Comparison of ENCODE assay signal across 30 mouse cellular contexts in genomic region chr1:177429067-177429466, GRCm38 (mm10). TPM values are rescaled to one million over a fixed set of nuclear protein-coding genes. Genes with fewer than 3 reads are reported as not detected.
DNase-seq lines count a peak whose midpoint lies in the region; ATAC-seq and TF ChIP-seq lines count a peak whose summit lies in the region.
"Had no signal": no experiment of that assay in that cellular context is flagged by ENCODE, and none has a peak within 500 bp of the region (broad histone marks: within the 10 kb centered on the region; RNA-seq: fewer than 3 reads in every experiment).

No protein-coding gene starts in this region.

- H3K36me3 ChIP-seq in forebrain, embryonic 14.5 days (ENCODE audit: control insufficient read depth, insufficient read depth, low read length): no peaks in the 10 kb centered on the region
- H3K36me3 ChIP-seq in forebrain, embryonic 10.5 days (replicated peaks): no peaks in the 10 kb centered on the region
- H3K36me3 ChIP-seq in forebrain, postnatal 0 days (ENCODE audit: insufficient read depth): no peaks in the 10 kb centered on the region
- no peaks in the 10 kb centered on the region for H3K36me3 ChIP-seq in forebrain, embryonic 13.5 days (ENCODE audit: poor library complexity, severe bottlenecking)
- no peaks in the 10 kb centered on the region for H3K36me3 ChIP-seq in heart, adult 2 months (ENCODE audit: control insufficient read depth, insufficient read depth, low read length)
- H3K36me3 ChIP-seq: embryonic facial prominence, embryonic 10.5 days; embryonic facial prominence, embryonic 13.5 days; G1E; heart, embryonic 12.5 days; heart, embryonic 15.5 days had no signal

- no peaks in the 10 kb centered on the region for H3K79me2 ChIP-seq in heart, adult 2 months (replicated peaks; ENCODE audit: control insufficient read depth, insufficient read depth, low read length)

- no peak for TF ChIP-seq EP300 in heart, adult 2 months (IDR thresholded peaks at IDR 0.05; ENCODE audit: insufficient read depth, low read depth, low read length)

- no peaks in the 10 kb centered on the region for H3K9me3 ChIP-seq in forebrain, embryonic 14.5 days (replicated peaks; ENCODE audit: control insufficient read depth, low read length)
- H3K9me3 ChIP-seq in forebrain, embryonic 10.5 days: no peaks in the 10 kb centered on the region
- H3K9me3 ChIP-seq in forebrain, postnatal 0 days (ENCODE audit: low read length): no peaks in the 10 kb centered on the region
- H3K9me3 ChIP-seq in forebrain, embryonic 13.5 days (replicated peaks): no peaks in the 10 kb centered on the region
- H3K9me3 ChIP-seq: embryonic facial prominence, embryonic 10.5 days; embryonic facial prominence, embryonic 13.5 days; G1E; heart, embryonic 12.5 days; heart, embryonic 15.5 days had no signal

- WGBS in forebrain, embryonic 14.5 days: 72% methylated on average over 4 of the region's 4 CpGs
- 84% methylated on average over 4 of the region's 4 CpGs for WGBS in forebrain, embryonic 10.5 days
- 55% methylated on average over 4 of the region's 4 CpGs for WGBS in forebrain, postnatal 0 days
- 71% methylated on average over 4 of the region's 4 CpGs for WGBS in forebrain, embryonic 13.5 days
- WGBS in heart, adult 2 months: 77% methylated on average over 4 of the region's 4 CpGs

- intact Hi-C loops in left cerebral cortex, adult 2 months (cut with DNase I): loop anchor here (2.0 to 5.0 kb wide), 3 partner anchors 47 to 172 kb away; partner anchors contain the start of gene Akt3
- intact Hi-C loops in left cerebral cortex, postnatal 14 days (cut with DNase I): loop anchor here (5.0 kb wide), 1 partner anchor 47 kb away; no protein-coding TSS in a partner anchor
- intact Hi-C loops in heart, adult 2 months (cut with DNase I): no loop called here

- H3K27me3 ChIP-seq in forebrain, embryonic 14.5 days (replicated peaks; ENCODE audit: control insufficient read depth, insufficient read depth, low read length): no peaks in the 10 kb centered on the region
- H3K27me3 ChIP-seq in forebrain, embryonic 10.5 days (ENCODE audit: poor library complexity, severe bottlenecking): no peaks in the 10 kb centered on the region
- H3K27me3 ChIP-seq in forebrain, postnatal 0 days (ENCODE audit: insufficient read depth, low read length): no peaks in the 10 kb centered on the region
- no peaks in the 10 kb centered on the region for H3K27me3 ChIP-seq in forebrain, embryonic 13.5 days
- H3K27me3 ChIP-seq in heart, adult 2 months (ENCODE audit: control insufficient read depth, insufficient read depth, low read length): no peaks in the 10 kb centered on the region
- H3K27me3 ChIP-seq: embryonic facial prominence, embryonic 13.5 days; heart, embryonic 12.5 days; heart, embryonic 15.5 days; Patski had no signal

- no peak overlapping the region for H3K4me2 ChIP-seq in forebrain, embryonic 14.5 days (ENCODE audit: low read length)
- H3K4me2 ChIP-seq in forebrain, postnatal 0 days (ENCODE audit: low read depth): peak overlapping the region; percentile 17; the same call in 1 of the 2 replicates
- no peak overlapping the region for H3K4me2 ChIP-seq in forebrain, embryonic 13.5 days
- H3K4me2 ChIP-seq: embryonic facial prominence, embryonic 13.5 days; heart, embryonic 12.5 days; heart, embryonic 15.5 days; hindbrain, embryonic 14.5 days had no signal

- no peak overlapping the region for H3K4me3 ChIP-seq in forebrain, embryonic 14.5 days (ENCODE audit: low read depth, low read length)
- H3K4me3 ChIP-seq in forebrain, embryonic 10.5 days: no peak overlapping the region
- no peak overlapping the region for H3K4me3 ChIP-seq in forebrain, postnatal 0 days (ENCODE audit: low read depth, low read length)
- H3K4me3 ChIP-seq in forebrain, embryonic 13.5 days: no peak overlapping the region
- no peak overlapping the region for H3K4me3 ChIP-seq in left cerebral cortex, adult 2 months
- no peak overlapping the region for H3K4me3 ChIP-seq in heart, adult 2 months
- H3K4me3 ChIP-seq: embryonic facial prominence, embryonic 10.5 days; embryonic facial prominence, embryonic 13.5 days; erythroblast, embryonic 14.5 days; gastrocnemius, adult 2 months; heart, embryonic 12.5 days; heart, embryonic 15.5 days had no signal

- H3K27ac ChIP-seq in forebrain, embryonic 14.5 days (ENCODE audit: low read depth, low read length): no peak overlapping the region
- no peak overlapping the region for H3K27ac ChIP-seq in forebrain, embryonic 10.5 days
- H3K27ac ChIP-seq in forebrain, postnatal 0 days (ENCODE audit: low read depth, low read length): peak overlapping the region; percentile 51
- no peak overlapping the region for H3K27ac ChIP-seq in forebrain, embryonic 13.5 days
- peak overlapping the region; percentile 50; the same call in 1 of the 2 replicates for H3K27ac ChIP-seq in left cerebral cortex, adult 2 months
- no peak overlapping the region for H3K27ac ChIP-seq in heart, adult 2 months
- H3K27ac ChIP-seq: embryonic facial prominence, embryonic 10.5 days; embryonic facial prominence, embryonic 13.5 days; gastrocnemius, adult 2 months; heart, embryonic 15.5 days; hindbrain, embryonic 14.5 days; hindbrain, postnatal 0 days had no signal

- peak; percentile 42 for DNase-seq in forebrain, embryonic 14.5 days (ENCODE audit: low spot score)
- no peak for DNase-seq in forebrain, embryonic 10.5 days (ENCODE audit: extremely low spot score, low spot score)
- peak; percentile 30 for DNase-seq in forebrain, postnatal 0 days
- no peak for DNase-seq in left cerebral cortex, adult 2 months (ENCODE audit: extremely low spot score in 1 of 2, low spot score in 2 of 2)
- DNase-seq in left cerebral cortex, postnatal 14 days (ENCODE audit: low spot score in 2 of 2): no peak
- DNase-seq in heart, adult 2 months: no peak
- DNase-seq: adrenal gland, postnatal 10 days; adrenal gland, postnatal 36 days; cerebellum, adult 11-12 months; cerebellum, adult 8-10 months; cerebellum, postnatal 10 days; cerebellum, postnatal 36 days; embryo, embryonic 11 days; gastrocnemius, adult 2 months; gastrocnemius, postnatal 14 days; heart, adult 11 months; heart, postnatal 10 days; heart, postnatal 4 days had no signal

- no peaks in the 10 kb centered on the region; the same call in 1 of the 2 replicates for H3K4me1 ChIP-seq in forebrain, embryonic 14.5 days (ENCODE audit: control insufficient read depth, insufficient read depth, low read length)
- no peaks in the 10 kb centered on the region for H3K4me1 ChIP-seq in forebrain, embryonic 10.5 days
- H3K4me1 ChIP-seq in forebrain, postnatal 0 days (ENCODE audit: insufficient read depth): no peaks in the 10 kb centered on the region
- peaks cover 3% of the 10 kb centered on the region; the same call in 1 of the 2 replicates for H3K4me1 ChIP-seq in forebrain, embryonic 13.5 days
- H3K4me1 ChIP-seq in heart, adult 2 months (ENCODE audit: control insufficient read depth, insufficient read depth, low read length): no peaks in the 10 kb centered on the region
- H3K4me1 ChIP-seq: embryonic facial prominence, embryonic 10.5 days; embryonic facial prominence, embryonic 13.5 days; heart, embryonic 12.5 days; heart, embryonic 15.5 days had no signal

- TF ChIP-seq POLR2A in heart, adult 2 months (IDR thresholded peaks at IDR 0.05; ENCODE audit: insufficient read depth, low read depth, low read length): no peak

- no peak overlapping the region for H3K9ac ChIP-seq in forebrain, embryonic 14.5 days (ENCODE audit: low read length)
- no peak overlapping the region for H3K9ac ChIP-seq in forebrain, postnatal 0 days
- H3K9ac ChIP-seq in forebrain, embryonic 13.5 days: no peak overlapping the region
- no peak overlapping the region for H3K9ac ChIP-seq in heart, adult 2 months (ENCODE audit: low read depth, low read length)
- H3K9ac ChIP-seq: embryonic facial prominence, embryonic 13.5 days; heart, embryonic 12.5 days; heart, embryonic 15.5 days; hindbrain, embryonic 14.5 days had no signal

- ATAC-seq in forebrain, embryonic 14.5 days: peak; percentile 50; the same call in 1 of the 2 replicates
- ATAC-seq in forebrain, postnatal 0 days: peak; percentile 74
- ATAC-seq in forebrain, embryonic 13.5 days: no peak
- ATAC-seq: hindbrain, postnatal 0 days; inflammation-experienced regulatory T-cells, adult 6 months; intestine, embryonic 16.5 days; Patski had no signal

- TF ChIP-seq CTCF in forebrain, postnatal 0 days (IDR thresholded peaks at IDR 0.05; ENCODE audit: low read depth): no peak
- no peak for TF ChIP-seq CTCF in left cerebral cortex, adult 2 months (IDR thresholded peaks at IDR 0.05)
- TF ChIP-seq CTCF in heart, adult 2 months (IDR thresholded peaks at IDR 0.05): no peak

RNA-seq across cellular contexts. Expression of gene Zbtb18, which starts 13.1 kb away (rescaled TPM):
- 102 and 109 TPM in 2 replicates for polyA plus RNA-seq in forebrain, embryonic 14.5 days (2014; fragmentation: Nextera tagmentation; extraction: Ambion mirVana)
- polyA plus RNA-seq in forebrain, embryonic 10.5 days (2016; fragmentation: Nextera tagmentation; extraction: Ambion mirVana): 2.1 and 3.0 TPM in 2 replicates
- total RNA-seq in forebrain, postnatal 0 days (2014; rRNA removed): 301 and 445 TPM in 2 replicates
- polyA plus RNA-seq in forebrain, postnatal 0 days (2015; fragmentation: Nextera tagmentation; extraction: Ambion mirVana): 88.6 and 138 TPM in 2 replicates
- polyA plus RNA-seq in forebrain, embryonic 13.5 days (2015; fragmentation: Nextera tagmentation; extraction: Ambion mirVana): 59.8 and 88.1 TPM in 2 replicates
- 100 to 1,000 TPM; 351 to 386 TPM for total RNA-seq in left cerebral cortex, adult 2 months (2021)
- total RNA-seq in left cerebral cortex, postnatal 14 days (2021): 100 to 1,000 TPM; 397 to 428 TPM
- 10 to 100 TPM; 40.2 to 47.3 TPM for total RNA-seq in heart, adult 2 months (2021)
- polyA plus RNA-seq in heart, adult 2 months (2012; rRNA removed): 10.6 and 18.4 TPM in 2 replicates

Comparison
In these comparisons a context has a peak if more than half of its experiments do, and no peak if none do; other contexts are left out.
1. DNase-seq: peak in forebrain, embryonic 14.5 days (single experiment) and forebrain, postnatal 0 days (single experiment); none in forebrain, embryonic 10.5 days (single experiment), left cerebral cortex, adult 2 months (0 of 2), left cerebral cortex, postnatal 14 days (0 of 2) and heart, adult 2 months (0 of 2).
2. H3K27ac ChIP-seq: peak in forebrain, postnatal 0 days (single experiment) and left cerebral cortex, adult 2 months (single experiment); none in forebrain, embryonic 14.5 days (single experiment), forebrain, embryonic 10.5 days (single experiment), forebrain, embryonic 13.5 days (single experiment) and heart, adult 2 months (single experiment).